Mouse (Mus musculus) stomach, adult 2 months (tissue): ENCODE results near the gene Ubr3. TPM values are rescaled to one million over a fixed set of nuclear protein-coding genes. Genes with fewer than 3 reads are reported as not detected.

ENCODE experiments used
- polyA plus RNA-seq: library from polyadenylated mRNA; depleted of rRNA; stranded (reverse); fragments of >200 nt; gene quantifications from 2 replicates; pipeline ENCODE4 v1.2.3, GENCODE M21; 2012; rRNA removed

Gene Ubr3
- polyA plus RNA-seq = 5.9 TPM in 2 replicates

DNA sequence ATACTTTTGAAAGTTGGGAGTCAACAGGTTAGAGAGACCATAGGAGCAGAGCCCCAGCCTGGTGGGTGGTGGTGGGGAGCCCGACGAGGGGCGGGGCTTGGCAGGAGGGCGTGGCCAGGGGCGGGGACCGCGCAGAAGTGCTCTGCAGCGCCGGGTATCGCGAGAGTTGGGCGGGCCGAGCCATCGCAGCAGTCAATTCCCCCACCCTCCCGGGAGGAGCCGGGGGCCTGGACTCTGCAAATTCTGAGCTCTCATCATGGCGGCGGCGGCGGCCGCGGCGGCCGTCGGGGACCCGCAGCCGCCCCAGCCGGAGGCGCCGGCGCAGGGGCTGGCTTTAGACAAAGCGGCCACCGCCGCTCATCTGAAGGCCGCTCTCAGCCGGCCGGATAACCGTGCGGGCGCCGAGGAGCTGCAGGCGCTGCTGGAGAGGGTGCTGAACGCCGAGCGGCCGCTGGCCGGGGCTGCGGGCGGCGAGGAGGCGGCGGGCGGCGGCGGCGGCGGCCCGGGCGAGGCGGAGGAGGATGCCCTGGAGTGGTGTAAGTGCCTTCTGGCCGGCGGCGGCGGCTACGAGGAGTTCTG lies at the start of gene Ubr3:
TSS of gene Ubr3 (plus strand) at position 208 of the 579 bp plus-strand sequence.

DNA sequence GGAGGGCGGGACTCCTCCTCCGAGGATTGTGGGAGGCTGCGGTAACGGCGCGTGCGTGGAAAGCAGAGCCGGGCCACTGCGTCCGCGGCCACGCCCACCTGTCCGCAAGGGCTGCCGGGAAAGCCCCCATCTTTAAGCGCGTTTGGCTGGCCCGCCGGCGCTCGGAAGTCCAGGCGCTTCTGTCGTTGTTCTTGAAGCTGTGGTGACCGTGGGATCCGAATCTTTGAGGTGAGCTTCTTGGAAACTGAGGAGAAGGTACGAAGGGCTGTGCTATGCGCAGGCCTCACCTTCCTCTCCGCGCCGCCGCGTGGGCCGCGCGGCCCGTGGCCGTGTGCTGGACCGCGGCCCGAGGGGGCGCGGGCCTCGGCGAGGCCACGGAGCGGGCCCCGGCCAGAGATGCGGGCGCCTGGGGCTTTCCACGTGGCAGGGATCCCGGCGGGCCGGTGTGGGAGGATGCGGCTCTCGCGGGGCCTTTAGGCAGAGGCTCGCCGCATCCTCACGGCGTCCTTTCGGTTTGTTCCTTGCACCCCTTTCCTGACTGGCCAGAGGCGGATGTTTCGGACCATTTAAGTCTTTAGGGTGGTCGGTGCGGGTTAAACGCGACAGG lies 35.5 kb upstream of the Ubr3 start, which contains the start of gene Ssb:
TSS of gene Ssb (plus strand) at position 78 of the 607 bp plus-strand sequence.

DNA sequence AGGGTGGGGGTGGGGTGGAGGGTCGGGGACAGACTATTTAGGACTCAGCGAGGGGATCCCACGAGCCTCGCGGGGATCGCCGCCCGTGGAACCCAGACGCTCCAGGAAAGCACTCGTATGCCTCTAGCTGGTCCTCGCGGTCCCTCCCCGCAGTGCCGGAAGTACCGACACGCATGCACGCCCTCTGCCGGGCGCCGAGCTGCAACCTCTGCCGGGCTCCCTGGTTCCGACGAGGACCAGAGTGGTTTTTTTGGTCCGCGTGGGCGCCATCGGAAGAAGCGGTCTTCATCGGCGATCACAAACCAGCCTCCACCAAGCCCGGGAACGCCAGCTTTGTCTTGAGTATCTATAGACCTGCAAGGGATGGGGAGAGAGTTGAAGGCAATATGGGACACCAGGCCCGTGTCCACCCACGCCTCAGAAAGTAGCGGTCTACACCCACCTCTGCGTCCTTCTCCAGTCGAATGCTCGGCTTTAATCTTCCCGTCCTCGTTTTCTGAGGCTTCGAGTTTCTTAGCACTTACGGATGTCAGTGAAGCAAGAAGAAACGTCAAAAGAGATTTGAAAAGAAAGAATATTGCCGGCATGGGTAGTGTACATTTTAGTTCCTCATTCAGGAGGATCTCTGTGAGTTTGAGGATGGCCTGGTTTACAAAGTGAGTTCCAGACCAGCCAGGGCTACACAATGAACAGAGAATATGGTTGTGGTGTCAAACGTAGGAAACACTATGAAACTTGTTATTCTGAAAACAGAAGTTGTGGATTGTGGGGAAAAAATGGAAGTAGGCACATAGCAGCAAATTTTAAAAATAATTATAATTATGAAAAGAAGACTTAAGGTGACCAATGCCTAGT lies 11.4 kb upstream of the Ubr3 start, which contains the start of gene Mettl5:
TSS of gene Mettl5 (minus strand) at position 165 of the 855 bp plus-strand sequence.

DNA sequence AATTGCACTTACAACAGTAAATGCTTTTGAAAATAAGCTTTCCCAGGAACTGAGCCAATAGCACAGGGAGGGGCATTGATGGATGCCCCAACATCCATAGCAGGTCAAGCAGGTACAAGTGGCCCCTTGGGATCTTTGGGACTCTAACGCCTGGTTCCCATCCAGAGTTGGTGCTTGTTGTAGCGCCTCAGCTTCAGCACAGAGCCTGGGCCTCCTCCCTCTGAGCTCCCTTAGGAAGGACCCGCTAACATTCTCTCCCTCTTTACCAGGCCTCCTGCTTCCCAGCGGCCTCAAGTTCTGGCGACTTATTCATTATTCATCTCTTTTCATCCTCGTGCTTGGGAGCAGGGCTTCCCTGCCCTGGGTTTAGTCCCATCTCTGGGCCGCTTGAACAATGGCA lies 141.7 kb downstream of the Ubr3 start, which contains the start of gene Myo3b:
TSS of gene Myo3b (plus strand) at position 375 of the 400 bp plus-strand sequence.

Other genes with a start within 250 kb of the Ubr3 start
- 0.22 and 0.60 TPM in 2 replicates for gene Klhl41, start 227.1 kb upstream of the Ubr3 start, polyA plus RNA-seq
- 0.72 and 1.3 TPM in 2 replicates for gene Fastkd1, start 183.7 kb upstream of the Ubr3 start, polyA plus RNA-seq
- gene Ppig, start 174.7 kb upstream of the Ubr3 start, polyA plus RNA-seq = 0.13 TPM in 2 replicates
- not detected in 2 replicates for gene Ccdc173, start 107.7 kb upstream of the Ubr3 start, polyA plus RNA-seq
- 19.3 and 42.6 TPM in 2 replicates for gene Phospho2, start 107.6 kb upstream of the Ubr3 start, polyA plus RNA-seq
- 1.4 and 2.0 TPM in 2 replicates for gene Klhl23, start 75.3 kb upstream of the Ubr3 start, polyA plus RNA-seq
- gene Ssb, start 35.7 kb upstream of the Ubr3 start, polyA plus RNA-seq = 0.08 and 0.18 TPM in 2 replicates
- gene Mettl5, start 11.6 kb upstream of the Ubr3 start, polyA plus RNA-seq = 4.4 and 5.3 TPM in 2 replicates
- 0.08 TPM in 1 of 2 replicates, not detected in the other for gene Myo3b, start 141.9 kb downstream of the Ubr3 start, polyA plus RNA-seq